Mouse (Mus musculus): Measurements from ENCODE around the gene Inmt. TPM values are rescaled to one million over a fixed set of nuclear protein-coding genes. Genes with fewer than 3 reads are reported as not detected.

Gene Inmt
- polyA plus RNA-seq, 1 experiment: not detected

DNA sequence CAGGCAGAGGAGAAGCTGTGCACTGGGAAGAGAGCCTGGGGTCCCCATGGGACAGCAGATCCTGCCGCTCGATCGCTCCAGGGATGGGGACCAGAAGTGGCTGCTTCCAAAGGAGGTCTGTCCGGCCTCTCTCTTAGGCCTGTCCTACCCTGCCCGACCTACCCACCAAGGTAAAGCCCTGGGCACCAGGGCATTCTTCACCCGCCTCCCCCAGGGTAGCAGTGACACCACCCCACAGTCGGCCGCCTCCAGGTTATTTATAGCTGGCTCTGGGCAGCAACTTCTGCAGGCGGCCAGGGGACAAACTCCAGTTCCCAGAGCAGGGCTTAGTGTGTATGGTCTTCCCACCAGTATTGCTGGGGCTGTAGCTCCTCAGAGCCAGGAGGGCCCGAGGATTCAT, 42.0 kb downstream of the Inmt start, which contains the start of gene Crhr2:
Gene Crhr2 (minus strand): TSS at position 223 of the 400 bp plus-strand sequence.
- TF ChIP-seq EP300 (IDR thresholded peaks at IDR 0.05; ENCODE audit: insufficient read depth, low read depth, low read length): no peak
- no peak for TF ChIP-seq POLR2A (IDR thresholded peaks at IDR 0.05; ENCODE audit: insufficient read depth, low read length)
- TF ChIP-seq CTCF (IDR thresholded peaks at IDR 0.05; ENCODE audit: low read depth, low read length): no peak
- no peaks in the 10 kb centered on the region for H3K36me3 ChIP-seq (ENCODE audit: control insufficient read depth, insufficient read depth, low read length, poor library complexity, severe bottlenecking)
- no peak within 1 kb of the TSS for H3K27ac ChIP-seq (ENCODE audit: insufficient read depth, low read length)
- no peak within 1 kb of the TSS for H3K4me3 ChIP-seq (ENCODE audit: low read depth, low read length)
- H3K4me1 ChIP-seq (ENCODE audit: control insufficient read depth, insufficient read depth, low read length): no peaks in the 10 kb centered on the region
- H3K27me3 ChIP-seq (ENCODE audit: control insufficient read depth, insufficient read depth, low read length, poor library complexity, severe bottlenecking): no peaks in the 10 kb centered on the region
- no peak within 1 kb of the TSS for H3K9ac ChIP-seq (ENCODE audit: low read depth, poor library complexity, severe bottlenecking)
- H3K9me3 ChIP-seq (replicated peaks; ENCODE audit: control insufficient read depth, insufficient read depth, low read length, poor library complexity, severe bottlenecking): no peaks in the 10 kb centered on the region

DNA sequence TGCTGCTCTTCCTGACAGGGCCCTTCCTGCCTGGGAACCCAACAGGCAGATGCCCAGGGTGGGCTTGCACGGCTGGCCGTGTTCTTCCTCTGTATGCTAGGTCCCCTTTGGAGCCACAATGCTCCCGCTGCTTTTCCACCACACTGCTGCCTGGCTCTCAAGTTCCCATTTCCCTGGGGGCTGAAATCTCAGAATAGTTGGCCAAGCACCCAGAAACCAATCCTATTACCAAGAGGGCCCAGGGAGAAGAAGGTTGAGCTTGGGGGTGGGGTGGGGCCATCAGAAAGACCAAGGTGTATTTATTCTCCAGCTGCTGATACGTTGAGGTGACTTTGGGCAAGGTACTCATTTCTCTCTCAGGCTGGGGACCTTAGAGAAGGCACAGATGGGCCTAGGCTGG, 43.5 kb downstream of the Inmt start:
- TF ChIP-seq CTCF (IDR thresholded peaks at IDR 0.05; ENCODE audit: low read depth, low read length) (no peak), POLR2A (IDR thresholded peaks at IDR 0.05; ENCODE audit: insufficient read depth, low read length) (no peak), EP300 (IDR thresholded peaks at IDR 0.05; ENCODE audit: insufficient read depth, low read depth, low read length) (no peak)
- Histone ChIP-seq H3K9me3 (replicated peaks; ENCODE audit: control insufficient read depth, insufficient read depth, low read length, poor library complexity, severe bottlenecking) (no peaks in the 10 kb centered on the region), H3K9ac (ENCODE audit: low read depth, poor library complexity, severe bottlenecking) (no peak overlapping the region), H3K27me3 (ENCODE audit: control insufficient read depth, insufficient read depth, low read length, poor library complexity, severe bottlenecking) (no peaks in the 10 kb centered on the region), H3K36me3 (ENCODE audit: control insufficient read depth, insufficient read depth, low read length, poor library complexity, severe bottlenecking) (no peaks in the 10 kb centered on the region), H3K27ac (ENCODE audit: insufficient read depth, low read length) (no peak overlapping the region), H3K4me3 (ENCODE audit: low read depth, low read length) (no peak overlapping the region), H3K4me1 (ENCODE audit: control insufficient read depth, insufficient read depth, low read length) (no peaks in the 10 kb centered on the region)

DNA sequence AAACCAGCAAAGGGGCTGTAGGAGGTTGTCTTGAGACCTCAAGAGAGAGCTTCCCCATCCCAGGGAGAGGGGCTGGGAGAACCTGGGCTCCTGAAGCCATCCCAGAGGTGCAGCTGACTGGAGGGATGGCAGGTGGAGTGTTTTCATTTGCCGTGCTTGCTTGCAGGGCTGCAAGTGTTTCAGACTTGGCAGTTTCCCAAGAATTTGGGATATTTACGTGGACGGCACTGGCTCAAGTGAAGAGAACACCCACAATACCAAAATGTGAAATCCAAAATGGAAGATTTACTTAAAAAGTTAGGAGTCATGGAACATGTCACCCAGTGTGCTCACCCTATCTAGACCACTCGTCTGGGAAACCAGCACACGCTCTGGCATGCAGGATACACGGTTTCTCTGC, 44.2 kb downstream of the Inmt start:
- Histone ChIP-seq H3K9me3 (replicated peaks; ENCODE audit: control insufficient read depth, insufficient read depth, low read length, poor library complexity, severe bottlenecking) (no peaks in the 10 kb centered on the region), H3K27me3 (ENCODE audit: control insufficient read depth, insufficient read depth, low read length, poor library complexity, severe bottlenecking) (no peaks in the 10 kb centered on the region), H3K9ac (ENCODE audit: low read depth, poor library complexity, severe bottlenecking) (no peak overlapping the region), H3K36me3 (ENCODE audit: control insufficient read depth, insufficient read depth, low read length, poor library complexity, severe bottlenecking) (no peaks in the 10 kb centered on the region), H3K27ac (ENCODE audit: insufficient read depth, low read length) (no peak overlapping the region), H3K4me3 (ENCODE audit: low read depth, low read length) (no peak overlapping the region), H3K4me1 (ENCODE audit: control insufficient read depth, insufficient read depth, low read length) (no peaks in the 10 kb centered on the region)
- TF ChIP-seq CTCF (IDR thresholded peaks at IDR 0.05; ENCODE audit: low read depth, low read length): no peak
- no peak for TF ChIP-seq POLR2A (IDR thresholded peaks at IDR 0.05; ENCODE audit: insufficient read depth, low read length)
- TF ChIP-seq EP300 (IDR thresholded peaks at IDR 0.05; ENCODE audit: insufficient read depth, low read depth, low read length): no peak

DNA sequence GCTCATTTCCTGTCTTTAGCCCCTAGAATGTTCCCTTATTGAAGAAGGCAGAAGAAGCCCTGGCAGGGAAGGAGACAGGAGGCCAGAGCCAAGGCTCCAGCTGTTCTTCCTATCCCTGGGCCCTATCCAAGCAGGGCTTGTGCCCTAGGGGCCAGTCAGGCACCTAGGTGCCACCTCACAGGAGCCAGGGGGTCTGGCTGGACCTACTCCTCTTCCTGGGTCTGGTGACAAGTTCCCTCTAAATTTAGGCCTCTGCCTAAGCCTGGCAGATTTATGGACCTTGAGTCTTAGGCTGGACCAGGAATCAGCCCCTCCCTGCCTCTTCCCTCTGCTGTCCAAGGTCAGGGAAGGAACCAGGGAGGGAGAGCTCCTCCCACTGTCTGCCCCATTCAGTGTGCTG, 46.5 kb downstream of the Inmt start:
- Histone ChIP-seq H3K27ac (ENCODE audit: insufficient read depth, low read length) (no peak overlapping the region), H3K36me3 (ENCODE audit: control insufficient read depth, insufficient read depth, low read length, poor library complexity, severe bottlenecking) (no peaks in the 10 kb centered on the region), H3K4me1 (ENCODE audit: control insufficient read depth, insufficient read depth, low read length) (no peaks in the 10 kb centered on the region), H3K9me3 (replicated peaks; ENCODE audit: control insufficient read depth, insufficient read depth, low read length, poor library complexity, severe bottlenecking) (no peaks in the 10 kb centered on the region), H3K4me3 (ENCODE audit: low read depth, low read length) (no peak overlapping the region), H3K9ac (ENCODE audit: low read depth, poor library complexity, severe bottlenecking) (no peak overlapping the region), H3K27me3 (ENCODE audit: control insufficient read depth, insufficient read depth, low read length, poor library complexity, severe bottlenecking) (no peaks in the 10 kb centered on the region)
- TF ChIP-seq POLR2A (IDR thresholded peaks at IDR 0.05; ENCODE audit: insufficient read depth, low read length): no peak
- no peak for TF ChIP-seq EP300 (IDR thresholded peaks at IDR 0.05; ENCODE audit: insufficient read depth, low read depth, low read length)
- TF ChIP-seq CTCF (IDR thresholded peaks at IDR 0.05; ENCODE audit: low read depth, low read length): no peak

DNA sequence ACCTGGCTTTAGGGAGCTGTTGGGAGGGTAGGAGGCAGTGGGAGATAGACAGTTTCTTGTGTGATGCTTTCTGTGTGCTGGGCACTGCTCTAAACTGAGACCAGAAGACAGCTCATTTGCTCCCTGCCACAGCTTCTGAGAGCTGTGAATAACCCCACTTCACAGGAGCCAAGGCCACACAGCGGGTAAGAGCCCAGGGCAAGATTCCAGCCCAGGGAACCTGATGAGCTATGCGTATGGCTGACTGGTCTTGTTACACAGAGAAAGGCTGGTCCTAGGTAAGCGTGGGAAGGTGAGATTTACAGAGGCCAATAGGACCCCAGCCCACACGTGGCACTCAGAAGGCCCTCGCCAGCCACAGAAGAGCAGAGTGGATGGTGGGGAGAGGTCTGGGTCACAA, 48.3 kb downstream of the Inmt start:
- no peak overlapping the region for H3K4me3 ChIP-seq (ENCODE audit: low read depth, low read length)
- no peak overlapping the region for H3K27ac ChIP-seq (ENCODE audit: insufficient read depth, low read length)
- TF ChIP-seq EP300 (IDR thresholded peaks at IDR 0.05; ENCODE audit: insufficient read depth, low read depth, low read length): no peak
- no peak overlapping the region for H3K9ac ChIP-seq (ENCODE audit: low read depth, poor library complexity, severe bottlenecking)
- no peaks in the 10 kb centered on the region for H3K36me3 ChIP-seq (ENCODE audit: control insufficient read depth, insufficient read depth, low read length, poor library complexity, severe bottlenecking)
- no peaks in the 10 kb centered on the region for H3K4me1 ChIP-seq (ENCODE audit: control insufficient read depth, insufficient read depth, low read length)
- H3K27me3 ChIP-seq (ENCODE audit: control insufficient read depth, insufficient read depth, low read length, poor library complexity, severe bottlenecking): no peaks in the 10 kb centered on the region
- H3K9me3 ChIP-seq (replicated peaks; ENCODE audit: control insufficient read depth, insufficient read depth, low read length, poor library complexity, severe bottlenecking): no peaks in the 10 kb centered on the region

DNA sequence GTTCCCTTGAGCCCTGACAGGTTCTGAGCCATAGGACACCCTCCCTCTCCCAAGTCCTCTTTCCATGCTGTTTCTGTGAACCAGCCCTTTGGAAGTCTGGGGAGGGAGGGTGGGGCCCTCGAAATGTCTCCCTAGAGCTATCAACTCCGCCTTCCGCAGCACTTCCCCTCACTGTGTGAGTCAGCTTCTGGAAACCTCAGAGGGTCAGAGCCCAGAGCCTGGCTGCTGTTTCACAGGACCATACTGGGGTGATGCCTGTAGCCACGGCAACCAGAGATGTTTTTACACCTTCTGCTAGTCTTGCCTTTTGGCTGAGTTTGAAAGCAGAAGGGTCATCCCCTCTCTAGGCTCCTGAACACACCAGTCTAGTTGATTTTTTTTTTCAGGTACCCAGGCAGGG, 51.8 kb downstream of the Inmt start:
- Histone ChIP-seq H3K4me3 (ENCODE audit: low read depth, low read length) (no peak overlapping the region), H3K4me1 (ENCODE audit: control insufficient read depth, insufficient read depth, low read length) (no peaks in the 10 kb centered on the region), H3K27ac (ENCODE audit: insufficient read depth, low read length) (no peak overlapping the region), H3K9me3 (replicated peaks; ENCODE audit: control insufficient read depth, insufficient read depth, low read length, poor library complexity, severe bottlenecking) (no peaks in the 10 kb centered on the region), H3K36me3 (ENCODE audit: control insufficient read depth, insufficient read depth, low read length, poor library complexity, severe bottlenecking) (no peaks in the 10 kb centered on the region), H3K27me3 (ENCODE audit: control insufficient read depth, insufficient read depth, low read length, poor library complexity, severe bottlenecking) (no peaks in the 10 kb centered on the region), H3K9ac (ENCODE audit: low read depth, poor library complexity, severe bottlenecking) (no peak overlapping the region)
- TF ChIP-seq EP300 (IDR thresholded peaks at IDR 0.05; ENCODE audit: insufficient read depth, low read depth, low read length) (no peak), POLR2A (IDR thresholded peaks at IDR 0.05; ENCODE audit: insufficient read depth, low read length) (no peak), CTCF (IDR thresholded peaks at IDR 0.05; ENCODE audit: low read depth, low read length) (no peak)

Other genes starting within 250 kb of the Inmt start
- 9.4 and 10.0 TPM in 2 replicates for gene Nod1, start 202.4 kb downstream of the Inmt start, polyA plus RNA-seq (2011; ENCODE audit: insufficient read depth, insufficient read length, low read depth, missing spikeins)
- gene Ggct, start 182.1 kb downstream of the Inmt start, polyA plus RNA-seq (2011; ENCODE audit: insufficient read depth, insufficient read length, low read depth, missing spikeins): 44.7 and 50.1 TPM in 2 replicates
- gene Gars, start 137.0 kb downstream of the Inmt start, polyA plus RNA-seq (2011; ENCODE audit: insufficient read depth, insufficient read length, low read depth, missing spikeins): 281 and 286 TPM in 2 replicates
- not detected in 2 replicates for gene Crhr2, start 42.0 kb downstream of the Inmt start, polyA plus RNA-seq (2011; ENCODE audit: insufficient read depth, insufficient read length, low read depth, missing spikeins)
- 2.7 and 8.1 TPM in 2 replicates for gene Mindy4, start 28.3 kb upstream of the Inmt start, polyA plus RNA-seq (2011; ENCODE audit: insufficient read depth, insufficient read length, low read depth, missing spikeins)
- 0.43 and 0.60 TPM in 2 replicates for gene Aqp1, start 161.4 kb upstream of the Inmt start, polyA plus RNA-seq (2011; ENCODE audit: insufficient read depth, insufficient read length, low read depth, missing spikeins)
- not detected in 2 replicates for gene Ghrhr, start 201.3 kb upstream of the Inmt start, polyA plus RNA-seq (2011; ENCODE audit: insufficient read depth, insufficient read length, low read depth, missing spikeins)